Mouse (Mus musculus) central nervous system, embryonic 18 days (tissue): ENCODE data around the gene Slc50a1. TPM values are rescaled to one million over a fixed set of nuclear protein-coding genes. Genes with fewer than 3 reads are reported as not detected.

Source experiments
- polyA plus RNA-seq: library from polyadenylated mRNA; depleted of rRNA; stranded (reverse); fragments of >200 nt; gene quantifications from 2 replicates; pipeline ENCODE4 v1.2.3, GENCODE M21; 2012; rRNA removed

Gene Slc50a1
- polyA plus RNA-seq: 53.7 and 53.8 TPM in 2 replicates

GRCm38 (mm10) chr3:89270051-89270755 lies at the start of gene Slc50a1:
Slc50a1 (minus strand) TSS chr3:89270570.

DNA sequence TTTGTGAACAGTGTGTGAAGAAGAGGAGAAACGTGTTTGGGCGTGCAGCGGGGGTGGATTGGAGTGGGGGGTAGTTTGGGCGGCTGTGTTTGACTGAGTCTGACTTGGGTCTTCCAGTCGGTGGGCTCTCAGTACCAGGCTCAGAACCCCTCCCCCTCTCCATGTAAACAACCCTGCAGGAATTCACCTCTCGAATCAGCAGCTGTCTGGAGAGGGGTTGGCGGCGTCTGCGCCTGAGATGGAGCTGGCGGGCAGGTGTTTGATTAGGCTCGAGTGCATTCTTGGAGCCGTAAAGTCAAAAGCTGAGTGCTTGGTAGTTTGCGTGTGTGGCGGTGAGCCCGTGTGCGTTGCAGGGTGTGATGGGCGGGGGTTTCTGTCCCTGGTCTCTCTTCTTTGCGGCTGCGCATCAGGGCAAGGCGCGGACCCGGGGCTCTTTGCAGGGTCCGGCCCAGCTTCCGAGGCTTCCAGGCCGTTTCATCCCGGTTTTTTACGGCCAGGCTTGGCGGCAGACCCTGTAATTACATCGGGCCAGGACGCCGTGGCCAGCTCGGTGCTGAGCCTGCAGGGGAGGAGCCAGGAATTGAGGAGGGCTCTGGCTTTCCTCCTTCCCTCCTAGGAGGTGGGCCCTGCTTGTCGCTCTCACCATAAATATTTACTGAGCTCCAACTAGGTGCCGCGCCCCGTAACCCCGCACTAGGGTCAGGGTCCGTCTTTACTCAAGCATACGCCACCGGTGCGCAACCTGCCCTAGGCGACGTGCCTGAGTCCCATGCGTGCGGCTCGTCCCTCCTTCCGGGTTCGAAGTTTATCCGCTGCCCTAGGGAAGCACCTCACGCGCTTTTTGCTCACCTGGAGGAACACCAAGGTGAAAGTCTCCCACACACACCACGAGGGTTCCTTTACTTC lies 10.5 kb upstream of the Slc50a1 start, which contains the start of gene Efna1:
TSS of gene Efna1 (minus strand) at position 537 of the 906 bp plus-strand sequence.

GRCm38 (mm10) chr3:89259076-89259475 lies 11.3 kb downstream of the Slc50a1 start, which contains the start of gene Dpm3:
Dpm3 (plus strand) TSS chr3:89259358.

DNA sequence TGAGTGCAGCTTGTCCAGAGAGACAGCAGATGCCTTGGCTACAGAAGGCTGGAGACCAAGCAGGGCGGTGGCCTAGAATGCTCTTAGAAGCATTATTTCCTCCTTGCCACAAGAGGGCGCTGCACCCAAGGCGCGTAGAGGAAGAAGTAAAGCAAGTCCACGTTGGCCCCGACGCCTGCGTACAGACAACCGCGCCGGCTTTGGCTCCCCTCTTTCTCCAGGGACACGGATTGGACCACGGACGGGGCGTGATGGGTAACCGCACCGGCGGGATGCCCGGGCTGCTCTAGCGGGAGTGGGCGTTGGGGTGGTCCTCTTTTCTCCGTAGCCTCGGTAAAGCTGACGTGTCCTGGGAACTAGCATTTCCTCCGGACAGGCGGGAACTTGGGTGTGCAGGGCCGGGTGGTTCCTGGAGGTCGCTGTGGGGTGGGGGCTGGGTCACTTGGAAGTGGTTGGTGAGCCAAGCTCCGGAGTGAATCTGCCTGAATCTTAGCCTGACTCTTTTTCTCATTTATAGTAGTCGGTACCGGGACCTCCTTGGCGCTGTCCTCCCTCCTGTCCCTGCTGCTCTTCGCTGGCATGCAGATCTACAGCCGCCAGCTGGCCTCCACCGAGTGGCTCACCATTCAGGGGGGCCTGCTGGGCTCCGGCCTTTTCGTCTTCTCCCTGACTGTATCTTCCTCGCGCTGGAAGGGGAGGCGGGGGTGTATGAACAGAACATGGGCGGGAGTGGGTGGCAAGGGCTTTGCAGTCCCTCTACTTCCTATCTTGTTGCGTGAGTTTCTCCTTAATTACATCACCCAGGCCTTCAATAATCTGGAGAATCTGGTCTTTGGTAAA lies 23.9 kb downstream of the Slc50a1 start, which contains the start of gene Trim46:
TSS of gene Trim46 (minus strand) at position 49 of the 840 bp plus-strand sequence.

GRCm38 (mm10) chr3:89245688-89246171 lies 24.6 kb downstream of the Slc50a1 start, which contains the start of gene Krtcap2:
Krtcap2 (plus strand) TSS chr3:89245966.

DNA sequence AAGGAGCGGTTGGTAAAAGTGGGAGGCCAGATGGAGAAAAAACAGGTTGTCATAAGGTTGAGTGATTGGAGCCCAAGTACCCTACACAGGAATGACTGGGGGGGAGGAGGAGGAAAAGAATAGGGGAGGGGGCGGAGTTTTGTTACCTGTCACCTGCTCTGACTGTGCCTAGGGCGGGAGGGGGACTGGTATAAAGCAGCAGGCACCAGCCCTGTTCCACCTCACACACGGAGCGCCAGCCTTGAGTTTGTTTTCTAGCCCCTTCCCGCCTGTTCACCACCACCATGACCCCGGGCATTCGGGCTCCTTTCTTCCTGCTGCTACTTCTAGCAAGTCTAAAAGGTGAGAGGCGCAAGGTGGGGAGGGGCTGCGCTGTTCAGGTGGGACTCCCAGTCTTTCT lies 41.5 kb downstream of the Slc50a1 start, which contains the start of gene Muc1:
TSS of gene Muc1 (plus strand) at position 222 of the 400 bp plus-strand sequence.

GRCm38 (mm10) chr3:89226900-89227299 lies 43.5 kb downstream of the Slc50a1 start, which contains the start of gene Mtx1:
Mtx1 (minus strand) TSS chr3:89227088.

Other genes starting within 250 kb of the Slc50a1 start
- gene Rusc1, start 177.3 kb downstream of the Slc50a1 start, polyA plus RNA-seq: 138 and 142 TPM in 2 replicates
- gene Gm43738, start 169.5 kb downstream of the Slc50a1 start, polyA plus RNA-seq: 0.07 TPM in 1 of 2 replicates, not detected in the other
- 301 and 321 TPM in 2 replicates for gene Fdps, start 168.6 kb downstream of the Slc50a1 start, polyA plus RNA-seq
- gene Pklr, start 134.4 kb downstream of the Slc50a1 start, polyA plus RNA-seq: 0.15 and 0.17 TPM in 2 replicates
- 66.1 and 76.8 TPM in 2 replicates for gene Hcn3, start 110.4 kb downstream of the Slc50a1 start, polyA plus RNA-seq
- gene Clk2, start 105.8 kb downstream of the Slc50a1 start, polyA plus RNA-seq: 79.8 and 84.1 TPM in 2 replicates
- gene Scamp3, start 93.1 kb downstream of the Slc50a1 start, polyA plus RNA-seq: 116 and 120 TPM in 2 replicates
- gene Fam189b, start 87.4 kb downstream of the Slc50a1 start, polyA plus RNA-seq: 67.2 and 68.9 TPM in 2 replicates
- 49.4 and 52.2 TPM in 2 replicates for gene Gba, start 67.6 kb downstream of the Slc50a1 start, polyA plus RNA-seq
- gene Thbs3, start 55.4 kb downstream of the Slc50a1 start, polyA plus RNA-seq: 223 and 225 TPM in 2 replicates
- gene Mtx1, start 43.5 kb downstream of the Slc50a1 start, polyA plus RNA-seq: 145 and 148 TPM in 2 replicates
- 4.5 and 5.8 TPM in 2 replicates for gene Muc1, start 41.5 kb downstream of the Slc50a1 start, polyA plus RNA-seq
- gene Krtcap2, start 24.6 kb downstream of the Slc50a1 start, polyA plus RNA-seq: 101 TPM in 2 replicates
- 113 and 137 TPM in 2 replicates for gene Trim46, start 24.3 kb downstream of the Slc50a1 start, polyA plus RNA-seq
- gene Dpm3, start 11.2 kb downstream of the Slc50a1 start, polyA plus RNA-seq: 140 and 171 TPM in 2 replicates
- gene Efna1, start 10.6 kb upstream of the Slc50a1 start, polyA plus RNA-seq: 7.8 and 8.6 TPM in 2 replicates
- gene Efna3, start 52.4 kb upstream of the Slc50a1 start, polyA plus RNA-seq: 94.2 and 96.9 TPM in 2 replicates
- gene Efna4, start 67.5 kb upstream of the Slc50a1 start, polyA plus RNA-seq: 12.3 and 13.4 TPM in 2 replicates
- 103 and 104 TPM in 2 replicates for gene Adam15, start 79.4 kb upstream of the Slc50a1 start, polyA plus RNA-seq
- 0.28 and 0.30 TPM in 2 replicates for gene Dcst2, start 91.4 kb upstream of the Slc50a1 start, polyA plus RNA-seq
- 0.07 and 0.17 TPM in 2 replicates for gene Dcst1, start 94.7 kb upstream of the Slc50a1 start, polyA plus RNA-seq
- 3.4 and 3.7 TPM in 2 replicates for gene Zbtb7b, start 124.2 kb upstream of the Slc50a1 start, polyA plus RNA-seq
- 3.1 and 3.7 TPM in 2 replicates for gene Lenep, start 132.2 kb upstream of the Slc50a1 start, polyA plus RNA-seq
- 40.6 and 41.9 TPM in 2 replicates for gene Flad1, start 141.3 kb upstream of the Slc50a1 start, polyA plus RNA-seq
- 57.5 and 61.0 TPM in 2 replicates for gene Cks1b, start 147.8 kb upstream of the Slc50a1 start, polyA plus RNA-seq
- gene Shc1, start 147.9 kb upstream of the Slc50a1 start, polyA plus RNA-seq: 19.4 and 22.6 TPM in 2 replicates
- 65.5 and 66.0 TPM in 2 replicates for gene Pygo2, start 159.6 kb upstream of the Slc50a1 start, polyA plus RNA-seq
- 10.4 and 13.0 TPM in 2 replicates for gene Pbxip1, start 166.1 kb upstream of the Slc50a1 start, polyA plus RNA-seq
- 110 and 117 TPM in 2 replicates for gene Pmvk, start 184.0 kb upstream of the Slc50a1 start, polyA plus RNA-seq
- gene Kcnn3, start 249.6 kb upstream of the Slc50a1 start, polyA plus RNA-seq: 12.9 and 13.2 TPM in 2 replicates